Mouse (Mus musculus): ENCODE results near the gene Fxyd7. TPM values are rescaled to one million over a fixed set of nuclear protein-coding genes. Genes with fewer than 3 reads are reported as not detected.

Gene Fxyd7
- polyA plus RNA-seq, 1 experiment from 2014 or later, result 1.5 TPM

GRCm38 (mm10) chr7:31085171-31085570, 33.9 kb upstream of the Fxyd7 start:
- H3K27me3 ChIP-seq (ENCODE audit: insufficient read depth, poor library complexity, severe bottlenecking), result no peaks in the 10 kb centered on the region
- H3K4me3 ChIP-seq, result no peak overlapping the region
- DNase-seq (ENCODE audit: low spot score), result no peak
- peaks cover 19% of the 10 kb centered on the region; the same call in 1 of the 2 replicates for H3K4me1 ChIP-seq
- H3K27ac ChIP-seq, result peak overlapping the region; percentile 47
- WGBS, result 55% methylated on average over 3 of the region's 3 CpGs
- no peaks in the 10 kb centered on the region for H3K9me3 ChIP-seq
- no peaks in the 10 kb centered on the region for H3K36me3 ChIP-seq

GRCm38 (mm10) chr7:31084140-31084539, 32.9 kb upstream of the Fxyd7 start:
- 57% methylated on average over 9 of the region's 9 CpGs for WGBS
- no peak for DNase-seq (ENCODE audit: low spot score)
- H3K27ac ChIP-seq, result no peak overlapping the region

GRCm38 (mm10) chr7:31082831-31083588, 31.7 kb upstream of the Fxyd7 start:
- H3K9me3 ChIP-seq, result no peaks in the 10 kb centered on the region
- no peaks in the 10 kb centered on the region for H3K27me3 ChIP-seq (ENCODE audit: insufficient read depth, poor library complexity, severe bottlenecking)
- WGBS, result 56% methylated on average over 14 of the region's 14 CpGs
- H3K27ac ChIP-seq, result peak overlapping the region; percentile 8; the same call in 1 of the 2 replicates
- no peak overlapping the region for H3K4me3 ChIP-seq
- no peak for DNase-seq (ENCODE audit: low spot score)
- no peaks in the 10 kb centered on the region for H3K36me3 ChIP-seq
- H3K4me1 ChIP-seq, result peaks cover 19% of the 10 kb centered on the region; the same call in 1 of the 2 replicates

More at GRCm38 (mm10) chr7:31084140-31084539, 32.9 kb upstream of the Fxyd7 start:
- Histone ChIP-seq H3K27me3 (ENCODE audit: insufficient read depth, poor library complexity, severe bottlenecking) (no peaks in the 10 kb centered on the region), H3K36me3 (no peaks in the 10 kb centered on the region), H3K4me1 (peaks cover 19% of the 10 kb centered on the region; the same call in 1 of the 2 replicates), H3K9me3 (no peaks in the 10 kb centered on the region), H3K4me3 (no peak overlapping the region)

- H3K4me3 ChIP-seq, result no peak overlapping the region
- H3K36me3 ChIP-seq, result no peaks in the 10 kb centered on the region
- no peak overlapping the region for H3K27ac ChIP-seq
- H3K4me1 ChIP-seq, result peaks cover 11% of the 10 kb centered on the region; the same call in 1 of the 2 replicates
- no peaks in the 10 kb centered on the region for H3K9me3 ChIP-seq
- no peak for DNase-seq (ENCODE audit: low spot score)
- H3K27me3 ChIP-seq (ENCODE audit: insufficient read depth, poor library complexity, severe bottlenecking), result 0 out of 2 replicates have a peak, but pooled peaks cover 4% of the 10 kb centered on the region
Observed at GRCm38 (mm10) chr7:31082106-31082505, 30.8 kb upstream of the Fxyd7 start.

DNA sequence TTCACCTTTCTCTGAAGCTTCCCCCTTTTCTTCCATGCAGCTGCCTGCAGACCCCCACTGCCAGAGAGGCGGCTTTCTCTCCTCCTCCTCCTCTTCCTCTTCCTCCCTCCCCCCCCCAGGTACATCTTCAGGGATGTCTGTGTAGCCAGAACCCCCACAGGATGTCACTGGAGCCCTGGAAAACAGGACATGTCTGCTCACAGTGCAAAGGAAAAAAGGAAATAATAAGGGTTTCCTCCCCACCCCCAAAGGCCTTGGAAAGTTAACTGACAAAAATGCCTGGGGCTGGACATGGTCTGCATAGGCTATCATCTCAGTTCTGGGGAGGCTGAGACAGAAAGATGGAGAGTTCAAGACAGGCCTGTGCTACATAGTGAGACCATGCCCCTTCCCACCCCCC, 29.8 kb upstream of the Fxyd7 start:
- WGBS, result 62% methylated on average over 1 of the region's 1 CpGs
- Histone ChIP-seq H3K27me3 (ENCODE audit: insufficient read depth, poor library complexity, severe bottlenecking) (peaks cover 4% of the 10 kb centered on the region; the same call in 1 of the 2 replicates), H3K27ac (no peak overlapping the region), H3K36me3 (no peaks in the 10 kb centered on the region), H3K4me1 (peaks cover 11% of the 10 kb centered on the region; the same call in 1 of the 2 replicates), H3K9me3 (no peaks in the 10 kb centered on the region), H3K4me3 (no peak overlapping the region)
- no peak for DNase-seq (ENCODE audit: low spot score)

- 59% methylated on average over 3 of the region's 3 CpGs for WGBS
- H3K27ac ChIP-seq, result no peak overlapping the region
- no peak for DNase-seq (ENCODE audit: low spot score)
- no peaks in the 10 kb centered on the region for H3K9me3 ChIP-seq
- H3K27me3 ChIP-seq (ENCODE audit: insufficient read depth, poor library complexity, severe bottlenecking), result peaks cover 4% of the 10 kb centered on the region; the same call in 1 of the 2 replicates
- no peaks in the 10 kb centered on the region for H3K36me3 ChIP-seq
- H3K4me3 ChIP-seq, result no peak overlapping the region
- peaks cover 11% of the 10 kb centered on the region; the same call in 1 of the 2 replicates for H3K4me1 ChIP-seq
Observed at GRCm38 (mm10) chr7:31080611-31081010, 29.3 kb upstream of the Fxyd7 start.

DNA sequence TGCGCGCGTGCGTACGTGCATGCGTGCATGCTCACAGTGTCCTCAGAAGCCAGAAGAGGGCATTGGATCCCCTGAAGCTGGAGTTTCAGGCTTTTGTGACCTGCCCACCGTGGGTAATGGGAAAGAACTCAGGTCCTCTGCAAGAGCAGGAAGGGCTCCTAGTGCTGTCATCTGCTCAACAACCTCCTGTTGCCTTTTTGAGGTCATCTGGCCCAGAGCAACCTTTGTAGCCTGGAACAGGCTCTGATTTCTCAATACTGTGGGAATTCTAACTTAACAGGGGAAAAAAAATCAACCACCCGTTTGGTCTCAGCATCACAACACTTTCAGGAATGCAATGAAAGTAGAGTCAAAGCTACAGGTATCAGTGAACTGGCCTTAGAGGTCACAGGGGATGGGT, 28.4 kb upstream of the Fxyd7 start:
- Histone ChIP-seq H3K27ac (no peak overlapping the region), H3K4me3 (no peak overlapping the region), H3K4me1 (peaks cover 5% of the 10 kb centered on the region; the same call in 1 of the 2 replicates), H3K27me3 (ENCODE audit: insufficient read depth, poor library complexity, severe bottlenecking) (peaks cover 4% of the 10 kb centered on the region; the same call in 1 of the 2 replicates), H3K9me3 (no peaks in the 10 kb centered on the region), H3K36me3 (no peaks in the 10 kb centered on the region)
- WGBS, result 86% methylated on average over 8 of the region's 8 CpGs
- DNase-seq (ENCODE audit: low spot score), result no peak

DNA sequence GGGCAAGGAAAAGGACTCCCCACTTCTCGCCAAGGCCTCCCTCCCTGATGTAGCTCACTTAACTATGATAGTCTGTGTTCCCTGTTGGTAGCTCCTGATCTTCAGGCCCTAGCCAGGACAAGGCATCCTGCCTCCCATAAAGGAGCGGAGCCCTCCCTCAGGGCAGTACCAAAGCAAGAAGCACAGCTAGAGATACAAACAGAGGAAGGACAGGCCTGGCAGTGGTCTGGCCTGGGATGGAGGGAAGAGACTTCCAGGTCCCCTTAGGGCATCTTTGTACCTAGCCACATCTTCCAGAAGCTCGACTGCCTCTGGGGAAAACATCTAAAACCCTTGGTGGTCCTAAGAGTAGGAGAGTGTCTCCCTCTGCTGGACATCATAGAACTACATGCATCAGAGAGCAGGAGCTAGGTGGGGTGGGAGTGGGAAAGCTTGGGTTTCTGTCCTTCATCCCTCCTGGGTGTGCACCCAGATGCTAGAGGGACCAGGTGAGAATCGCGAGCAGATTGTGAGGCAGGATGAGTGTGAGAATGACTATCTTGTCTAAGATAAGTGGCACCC, 26.7 kb upstream of the Fxyd7 start:
- no peaks in the 10 kb centered on the region for H3K9me3 ChIP-seq
- no peak overlapping the region for H3K4me3 ChIP-seq
- peaks cover 4% of the 10 kb centered on the region; the same call in 1 of the 2 replicates for H3K27me3 ChIP-seq (ENCODE audit: insufficient read depth, poor library complexity, severe bottlenecking)
- 0 out of 2 replicates have a peak, but pooled peaks cover 4% of the 10 kb centered on the region for H3K4me1 ChIP-seq
- no peaks in the 10 kb centered on the region for H3K36me3 ChIP-seq
- WGBS, result 33% methylated on average over 5 of the region's 5 CpGs
- DNase-seq (ENCODE audit: low spot score), result no peak
- no peak overlapping the region for H3K27ac ChIP-seq

DNA sequence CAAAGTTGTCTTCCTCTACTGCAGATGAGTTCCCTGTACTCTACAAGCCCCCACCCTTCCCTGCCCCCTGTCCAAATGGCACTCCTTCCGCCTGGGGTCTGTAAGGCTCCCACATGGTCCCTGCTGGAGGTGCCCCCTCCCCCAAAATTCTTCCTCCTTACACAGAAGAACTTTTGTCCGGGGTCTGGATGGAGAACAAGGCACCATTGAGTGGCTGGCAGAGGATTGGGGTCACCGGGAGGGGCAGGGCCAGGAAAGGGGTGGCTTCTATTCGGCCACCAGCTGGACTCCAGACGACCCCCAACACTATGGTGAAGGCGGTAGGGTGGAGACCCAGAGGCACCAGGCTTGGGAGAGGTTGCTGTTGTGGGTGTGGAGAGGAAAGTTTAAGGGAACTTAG, 26.2 kb upstream of the Fxyd7 start:
- DNase-seq (ENCODE audit: low spot score), result no peak
- Histone ChIP-seq H3K36me3 (no peaks in the 10 kb centered on the region), H3K9me3 (no peaks in the 10 kb centered on the region), H3K27me3 (ENCODE audit: insufficient read depth, poor library complexity, severe bottlenecking) (peaks cover 4% of the 10 kb centered on the region; the same call in 1 of the 2 replicates), H3K4me1 (0 out of 2 replicates have a peak, but pooled peaks cover under 1% of the 10 kb centered on the region), H3K4me3 (no peak overlapping the region), H3K27ac (no peak overlapping the region)
- 59% methylated on average over 6 of the region's 6 CpGs for WGBS

GRCm38 (mm10) chr7:31076492-31076891, 25.2 kb upstream of the Fxyd7 start, which contains the start of gene Fxyd3:
Gene Fxyd3, minus strand, starts transcription at chr7:31076704.
- Histone ChIP-seq H3K27me3 (ENCODE audit: insufficient read depth, poor library complexity, severe bottlenecking) (peaks cover 4% of the 10 kb centered on the region; the same call in 1 of the 2 replicates), H3K9me3 (no peaks in the 10 kb centered on the region), H3K27ac (no peak within 1 kb of the TSS), H3K4me3 (no peak within 1 kb of the TSS), H3K4me1 (0 out of 2 replicates have a peak, but pooled peaks cover 3% of the 10 kb centered on the region), H3K36me3 (no peaks in the 10 kb centered on the region)
- no peak for DNase-seq (ENCODE audit: low spot score)
- WGBS, result 44% methylated on average over 5 of the region's 5 CpGs

GRCm38 (mm10) chr7:31074713-31075069, 23.4 kb upstream of the Fxyd7 start:
- Histone ChIP-seq H3K27me3 (ENCODE audit: insufficient read depth, poor library complexity, severe bottlenecking) (peaks cover 8% of the 10 kb centered on the region; the same call in 1 of the 2 replicates), H3K9me3 (no peaks in the 10 kb centered on the region), H3K27ac (no peak overlapping the region), H3K4me1 (0 out of 2 replicates have a peak, but pooled peaks cover 7% of the 10 kb centered on the region), H3K4me3 (no peak overlapping the region), H3K36me3 (no peaks in the 10 kb centered on the region)
- DNase-seq (ENCODE audit: low spot score), result no peak
- 78% methylated on average over 5 of the region's 5 CpGs for WGBS

DNA sequence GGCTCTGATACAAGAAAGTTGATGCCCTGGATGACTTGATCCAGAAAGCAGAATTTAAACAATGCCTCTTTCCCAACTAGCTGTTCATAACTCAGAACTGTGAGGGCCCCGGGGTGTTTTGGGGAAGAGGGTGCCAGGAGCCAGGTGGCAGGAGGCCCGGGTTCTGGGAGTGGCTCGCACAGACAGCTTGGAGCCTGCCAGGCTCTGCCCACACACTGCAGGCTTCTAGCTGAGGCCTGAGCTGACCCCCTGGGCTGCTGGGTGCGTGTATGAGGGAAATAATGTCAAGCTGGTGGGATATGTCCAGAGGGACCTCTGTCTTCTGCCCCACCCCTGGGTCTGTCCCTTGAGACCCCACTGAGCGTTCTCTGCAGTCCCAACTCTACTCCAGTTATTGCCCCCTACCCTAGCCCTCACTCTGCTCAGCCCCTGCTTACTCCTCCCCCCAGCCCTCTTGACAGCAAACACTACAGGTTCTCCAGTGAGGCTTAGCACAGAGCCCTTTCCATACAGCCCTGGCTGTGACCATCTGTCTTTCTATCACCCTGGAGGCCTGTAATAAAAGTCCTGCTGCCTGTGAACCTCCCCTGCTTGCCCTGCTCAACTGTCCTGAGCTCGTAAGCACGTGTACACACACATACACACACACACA, 22.9 kb upstream of the Fxyd7 start:
- Histone ChIP-seq H3K4me1 (0 out of 2 replicates have a peak, but pooled peaks cover 7% of the 10 kb centered on the region), H3K36me3 (no peaks in the 10 kb centered on the region), H3K27ac (no peak overlapping the region), H3K9me3 (no peaks in the 10 kb centered on the region), H3K27me3 (ENCODE audit: insufficient read depth, poor library complexity, severe bottlenecking) (peaks cover 12% of the 10 kb centered on the region; the same call in 1 of the 2 replicates), H3K4me3 (no peak overlapping the region)
- DNase-seq (ENCODE audit: low spot score), result no peak
- WGBS, result 70% methylated on average over 7 of the region's 7 CpGs

- DNase-seq (ENCODE audit: low spot score), result no peak
- 0 out of 2 replicates have a peak, but pooled peaks cover 7% of the 10 kb centered on the region for H3K4me1 ChIP-seq
- no peaks in the 10 kb centered on the region for H3K36me3 ChIP-seq
- H3K4me3 ChIP-seq, result no peak overlapping the region
- H3K27ac ChIP-seq, result no peak overlapping the region
- no peaks in the 10 kb centered on the region for H3K9me3 ChIP-seq
- H3K27me3 ChIP-seq (ENCODE audit: insufficient read depth, poor library complexity, severe bottlenecking), result peaks cover 18% of the 10 kb centered on the region; the same call in 1 of the 2 replicates
Observed at GRCm38 (mm10) chr7:31073546-31073945, 22.3 kb upstream of the Fxyd7 start.
